Mouse (Mus musculus) hindbrain, postnatal 0 days (tissue): Measurements from ENCODE around the gene Pdia4. TPM values are rescaled to one million over a fixed set of nuclear protein-coding genes. Genes with fewer than 3 reads are reported as not detected.

Source experiments
- ATAC-seq: fragments of 200-750 bp; cut with Nextera tagmentation; 2 replicates; pipeline ENCODE4 v1.8.0; 2017; ENCODE audit warnings: mild to moderate bottlenecking, moderate TSS enrichment, moderate library complexity
- DNase-seq: peaks from one replicate; pipeline ENCODE4 v3.0.0-alpha.2; 2015; ENCODE audit warnings: low spot score
- H3K27ac ChIP-seq: fragments of 300-500 bp; sonication (generic); 2 replicates; pipeline ENCODE4 v1.5.1; 2014; ENCODE audit warnings: mild to moderate bottlenecking
- H3K27me3 ChIP-seq: fragments of 300-500 bp; sonication (generic); 2 replicates; pipeline ENCODE4 v1.6.1; 2014; ENCODE audit warnings: low read length, mixed read lengths; ENCODE audit not compliant: insufficient read depth
- H3K36me3 ChIP-seq: fragments of 300-500 bp; sonication (generic); 2 replicates; pipeline ENCODE4 v1.6.1; 2014; ENCODE audit warnings: low read length, mixed read lengths; ENCODE audit not compliant: insufficient read depth
- H3K4me1 ChIP-seq: fragments of 300-500 bp; sonication (generic); 2 replicates; pipeline ENCODE4 v1.6.1; 2014; ENCODE audit warnings: antibody characterized with exemption, low read length, mixed read lengths; ENCODE audit not compliant: insufficient read depth
- H3K4me2 ChIP-seq: fragments of 300-500 bp; sonication (generic); 2 replicates; pipeline ENCODE4 v1.6.1; 2014; ENCODE audit warnings: low read depth, mild to moderate bottlenecking, low read length, moderate library complexity, mixed read lengths
- H3K4me3 ChIP-seq: fragments of 300-500 bp; sonication (generic); 2 replicates; pipeline ENCODE4 v1.5.1; 2014; ENCODE audit warnings: low read length
- H3K9ac ChIP-seq: fragments of 300-500 bp; sonication (generic); replicated peaks from 2 replicates; pipeline ENCODE4 v1.6.1; 2014; ENCODE audit warnings: mild to moderate bottlenecking, low read length, moderate library complexity, mixed read lengths
- H3K9me3 ChIP-seq: fragments of 300-500 bp; sonication (generic); 2 replicates; pipeline ENCODE4 v1.6.1; 2016; ENCODE audit warnings: low read length, mixed read lengths
- CTCF ChIP-seq: IDR thresholded peaks from 2 replicates; pipeline ENCODE4 v1.5.1; 2016; ENCODE audit warnings: antibody characterized with exemption, control low read depth, low read depth
- WGBS: fragments of 180-500 bp; shearing (Covaris S2); extraction: QIAGEN DNeasy Blood & Tissue Kit; methylation state at CpG from one replicate; pipeline ENCODE4 v1.1.7; 2014; 5-methylcytosine and 5-hydroxymethylcytosine counted together
- polyA plus RNA-seq: library from polyadenylated mRNA; unstranded; fragments of >200 nt; fragmentation: Nextera tagmentation; extraction: Ambion mirVana; gene quantifications from 2 replicates; pipeline ENCODE4 v1.2.1, GENCODE M21; 2015
- total RNA-seq: library from RNA; depleted of rRNA; stranded (reverse); fragments of >200 nt; gene quantifications from 2 replicates; pipeline ENCODE4 v1.2.3, GENCODE M21; 2014

Gene Pdia4
- total and polyA plus RNA-seq, 2 experiments from 2014 or later = 75.0 to 90.0 TPM

DNA sequence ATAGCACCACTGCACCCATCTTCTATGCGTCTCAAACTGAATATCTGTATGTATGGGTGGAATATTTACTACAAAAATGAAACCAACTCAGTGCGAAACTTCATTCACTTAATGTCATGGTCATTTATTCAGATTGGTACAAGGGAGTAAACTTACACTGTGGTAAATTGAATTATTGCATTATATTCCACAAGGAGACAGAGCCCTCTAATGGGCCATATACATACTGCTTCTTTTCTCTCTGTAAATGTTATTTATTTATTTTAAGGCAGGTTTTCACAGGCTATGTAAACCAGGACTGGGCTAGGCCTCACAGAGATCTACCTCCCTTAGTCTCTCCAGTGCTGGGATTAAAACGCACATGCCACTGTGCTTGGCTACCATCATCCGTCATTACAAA lies 14.2 kb upstream of the Pdia4 start:
- H3K27ac ChIP-seq = no peak overlapping the region
- H3K9ac ChIP-seq = no peak overlapping the region
- no peak overlapping the region for H3K4me2 ChIP-seq
- DNase-seq (no peak), ATAC-seq (no peak)
- peaks cover 4% of the 10 kb centered on the region; the same call in 1 of the 2 replicates for H3K4me1 ChIP-seq
- H3K27me3 ChIP-seq = no peaks in the 10 kb centered on the region
- 91% methylated on average over 4 of the region's 4 CpGs for WGBS
- no peak overlapping the region for H3K4me3 ChIP-seq
- peaks cover 20% of the 10 kb centered on the region for H3K36me3 ChIP-seq
- no peak for TF ChIP-seq CTCF
- no peaks in the 10 kb centered on the region for H3K9me3 ChIP-seq

DNA sequence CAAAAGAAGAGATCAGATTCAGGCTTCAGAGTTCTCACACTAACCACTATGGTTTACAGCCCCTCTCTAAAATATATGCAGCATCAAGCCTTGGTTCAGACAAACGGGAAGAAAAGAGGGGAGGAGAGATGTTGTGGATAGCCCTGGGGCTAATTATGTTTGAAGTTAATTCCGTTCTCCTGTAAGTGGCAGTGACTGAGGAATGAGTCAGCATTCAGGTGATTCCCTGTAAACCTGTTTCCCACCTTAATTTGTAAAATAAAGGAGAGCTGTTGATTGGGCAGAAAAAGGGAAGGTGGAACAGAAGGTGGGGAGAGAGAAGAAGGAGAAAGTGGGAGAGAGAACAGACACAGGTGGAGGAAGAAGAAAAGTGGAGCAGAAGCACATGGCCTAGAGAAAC lies 11.0 kb upstream of the Pdia4 start:
- no peak for TF ChIP-seq CTCF
- Histone ChIP-seq H3K9me3 (no peaks in the 10 kb centered on the region), H3K4me1 (no peaks in the 10 kb centered on the region), H3K36me3 (peaks cover 48% of the 10 kb centered on the region), H3K9ac (no peak overlapping the region), H3K27ac (no peak overlapping the region), H3K27me3 (no peaks in the 10 kb centered on the region), H3K4me3 (no peak overlapping the region), H3K4me2 (no peak overlapping the region)
- no peak for DNase-seq
- WGBS = 64% methylated on average over 2 of the region's 2 CpGs
- no peak for ATAC-seq

DNA sequence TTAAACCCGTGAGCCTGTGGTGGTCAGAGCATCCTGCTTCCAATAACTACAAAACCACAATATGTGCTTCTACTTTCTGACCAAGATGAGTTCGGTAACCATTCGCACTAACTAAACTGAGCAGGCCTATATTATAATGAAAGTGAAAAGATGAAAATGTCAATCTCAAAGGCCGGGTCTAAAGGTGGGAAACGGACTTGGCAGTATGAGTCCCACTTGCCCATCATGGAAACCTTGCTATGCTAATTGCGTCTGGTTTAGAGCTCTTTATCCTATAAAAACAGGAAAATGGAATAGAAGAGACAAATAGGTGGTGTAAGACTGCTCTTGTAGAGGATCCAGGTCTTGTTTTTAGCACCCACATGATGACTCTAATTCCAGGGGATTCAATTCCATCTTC lies 8.5 kb upstream of the Pdia4 start:
- H3K27ac ChIP-seq = no peak overlapping the region
- no peak for TF ChIP-seq CTCF
- H3K4me1 ChIP-seq = no peaks in the 10 kb centered on the region
- ATAC-seq (no peak), DNase-seq (no peak)
- WGBS = 93% methylated on average over 6 of the region's 6 CpGs
- H3K9ac ChIP-seq = no peak overlapping the region
- H3K4me2 ChIP-seq = no peak overlapping the region
- H3K9me3 ChIP-seq = no peaks in the 10 kb centered on the region
- no peaks in the 10 kb centered on the region for H3K27me3 ChIP-seq
- no peak overlapping the region for H3K4me3 ChIP-seq
- peaks cover 48% of the 10 kb centered on the region for H3K36me3 ChIP-seq

DNA sequence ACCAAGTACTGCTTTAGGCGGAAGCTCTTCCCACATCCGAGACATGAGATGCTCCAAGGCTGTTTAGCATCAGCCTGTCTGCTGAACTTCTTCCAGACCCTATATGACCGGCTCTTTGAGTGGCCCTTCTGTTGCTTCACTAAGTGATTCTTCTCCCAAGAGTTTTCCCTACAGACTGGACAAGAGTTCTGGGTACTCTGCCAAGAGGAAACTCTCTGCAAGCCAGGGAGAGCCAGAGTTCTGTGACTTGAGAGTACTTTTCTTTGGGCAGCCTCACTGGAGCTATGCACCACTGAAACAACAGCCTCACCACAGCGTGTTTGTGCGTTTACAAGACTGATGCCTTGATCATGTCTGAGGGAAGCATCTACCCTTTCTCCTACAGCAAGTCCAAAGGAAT lies 8.0 kb upstream of the Pdia4 start:
- 93% methylated on average over 5 of the region's 5 CpGs for WGBS

DNA sequence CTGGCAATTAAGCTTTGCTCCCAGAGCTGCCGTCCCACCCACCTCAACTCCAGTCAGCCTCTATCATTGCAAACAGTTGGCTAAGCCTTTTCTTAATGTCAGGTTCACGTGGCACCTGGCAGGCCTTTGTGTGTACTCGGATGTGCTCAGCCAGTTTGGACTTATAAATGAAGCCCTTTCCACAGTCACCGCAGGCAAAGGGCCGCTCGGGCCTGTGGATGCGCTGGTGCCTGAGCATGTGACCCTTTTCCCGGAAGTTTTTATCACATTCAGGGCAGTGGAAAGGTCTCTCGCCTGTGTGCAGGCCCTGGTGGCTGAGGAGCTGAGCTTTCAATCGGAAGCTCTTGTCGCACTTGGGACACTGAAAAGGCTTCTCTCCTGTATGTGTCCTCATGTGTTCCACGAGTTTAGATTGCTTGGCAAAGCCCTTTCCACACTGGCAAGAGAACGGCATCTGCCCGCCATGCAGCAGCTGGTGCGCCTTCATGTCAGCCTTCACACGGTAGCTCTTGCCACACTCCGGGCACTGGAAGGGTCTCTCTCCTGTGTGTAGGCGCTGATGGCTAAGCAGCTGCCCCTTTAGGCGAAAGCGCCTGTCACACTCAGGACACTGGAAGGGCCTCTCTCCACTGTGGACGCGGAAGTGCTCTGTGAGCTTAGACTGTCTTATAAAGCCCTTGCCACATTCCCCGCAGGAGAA lies 6.5 kb upstream of the Pdia4 start:
- TF ChIP-seq CTCF = no peak
- Histone ChIP-seq H3K36me3 (peaks cover 47% of the 10 kb centered on the region), H3K27me3 (no peaks in the 10 kb centered on the region), H3K9me3 (no peaks in the 10 kb centered on the region), H3K9ac (no peak overlapping the region), H3K4me1 (no peaks in the 10 kb centered on the region), H3K4me3 (no peak overlapping the region), H3K4me2 (no peak overlapping the region), H3K27ac (no peak overlapping the region)
- ATAC-seq (no peak), DNase-seq (no peak)
- WGBS = 92% methylated on average over 23 of the region's 23 CpGs

More for the DNA sequence above, 8.0 kb upstream of the Pdia4 start:
- Histone ChIP-seq H3K9me3 (no peaks in the 10 kb centered on the region), H3K9ac (no peak overlapping the region), H3K4me2 (no peak overlapping the region), H3K4me3 (no peak overlapping the region), H3K27me3 (no peaks in the 10 kb centered on the region), H3K4me1 (no peaks in the 10 kb centered on the region), H3K27ac (no peak overlapping the region), H3K36me3 (peaks cover 48% of the 10 kb centered on the region)
- ATAC-seq (no peak), DNase-seq (no peak)
- TF ChIP-seq CTCF = no peak

DNA sequence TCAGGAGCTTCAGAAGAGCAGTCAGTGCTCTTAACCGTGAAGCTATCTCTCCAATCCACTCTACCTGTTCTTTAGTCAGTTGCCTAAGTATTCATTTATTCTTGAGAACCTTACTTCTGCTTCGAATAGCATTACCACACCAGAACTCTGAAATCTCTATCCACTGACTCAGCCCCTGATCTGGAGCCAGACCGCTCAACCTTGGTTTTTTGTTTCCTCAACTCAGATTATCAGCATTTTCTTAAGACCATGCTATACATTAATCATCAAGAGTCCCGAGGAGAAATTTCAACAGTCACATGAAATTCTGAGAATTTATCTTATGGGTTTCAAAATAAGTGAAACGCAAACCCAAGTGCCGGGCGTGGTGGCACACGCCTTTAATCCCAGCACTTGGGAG lies 5.5 kb upstream of the Pdia4 start:
- WGBS = 96% methylated on average over 8 of the region's 8 CpGs

DNA sequence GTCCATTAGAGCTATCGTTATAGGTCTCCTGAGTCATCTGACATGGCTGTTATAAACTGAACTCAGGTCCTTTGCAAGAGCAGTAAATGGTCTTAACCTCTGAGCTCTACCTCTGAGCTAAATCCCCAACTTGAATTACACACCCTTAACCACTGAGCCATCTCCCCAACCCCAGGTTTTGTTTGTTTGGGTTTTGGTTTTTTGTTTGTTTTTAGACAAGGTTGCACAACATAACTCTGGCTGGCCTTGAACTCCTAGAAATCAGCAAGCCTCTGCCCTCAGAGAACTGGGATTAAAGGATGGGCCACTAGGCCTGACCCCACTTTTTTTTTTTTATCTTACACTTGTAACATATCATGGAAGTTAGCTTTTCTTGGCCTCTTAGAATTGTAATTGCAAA lies 2.9 kb upstream of the Pdia4 start:
- no peak overlapping the region for H3K4me3 ChIP-seq
- ATAC-seq = no peak
- H3K27me3 ChIP-seq = no peaks in the 10 kb centered on the region
- H3K4me1 ChIP-seq = peaks cover 17% of the 10 kb centered on the region
- no peak overlapping the region for H3K4me2 ChIP-seq
- H3K27ac ChIP-seq = no peak overlapping the region
- no peak for TF ChIP-seq CTCF
- no peak overlapping the region for H3K9ac ChIP-seq
- no peaks in the 10 kb centered on the region for H3K9me3 ChIP-seq
- 96% methylated on average over 1 of the region's 1 CpGs for WGBS
- no peak for DNase-seq
- peaks cover 18% of the 10 kb centered on the region for H3K36me3 ChIP-seq

More for the DNA sequence above, 5.5 kb upstream of the Pdia4 start:
- Histone ChIP-seq H3K4me1 (0 out of 2 replicates have a peak, but pooled peaks cover 4% of the 10 kb centered on the region), H3K27ac (no peak overlapping the region), H3K9ac (no peak overlapping the region), H3K4me3 (no peak overlapping the region), H3K27me3 (no peaks in the 10 kb centered on the region), H3K9me3 (no peaks in the 10 kb centered on the region), H3K4me2 (no peak overlapping the region), H3K36me3 (peaks cover 37% of the 10 kb centered on the region)
- TF ChIP-seq CTCF = no peak
- no peak for DNase-seq
- ATAC-seq = no peak
